Mouse (Mus musculus) forebrain, embryonic 15.5 days (tissue): Measurements from ENCODE around the gene Hs3st3b1. TPM values are rescaled to one million over a fixed set of nuclear protein-coding genes. Genes with fewer than 3 reads are reported as not detected.

Experiments used
- ATAC-seq: fragments of 200-750 bp; cut with Nextera tagmentation; replicated peaks from 2 replicates; pipeline ENCODE4 v1.8.0; 2017; ENCODE audit warnings: mild to moderate bottlenecking, moderate TSS enrichment, moderate library complexity
- H3K27ac ChIP-seq: fragments of 300-500 bp; sonication (generic); replicated peaks from 2 replicates; pipeline ENCODE4 v1.5.1; 2015; ENCODE audit warnings: mild to moderate bottlenecking, inconsistent platforms
- H3K27me3 ChIP-seq: fragments of 300-500 bp; sonication (generic); 2 replicates; pipeline ENCODE4 v1.6.1; 2015; ENCODE audit warnings: inconsistent platforms
- H3K36me3 ChIP-seq: fragments of 300-500 bp; sonication (generic); 2 replicates; pipeline ENCODE4 v1.6.1; 2015; ENCODE audit warnings: mild to moderate bottlenecking, inconsistent platforms
- H3K4me1 ChIP-seq: fragments of 300-500 bp; sonication (generic); 2 replicates; pipeline ENCODE4 v1.6.1; 2015; ENCODE audit warnings: inconsistent platforms
- H3K4me2 ChIP-seq: fragments of 300-500 bp; sonication (generic); replicated peaks from 2 replicates; pipeline ENCODE4 v1.6.1; 2015; ENCODE audit warnings: mild to moderate bottlenecking, inconsistent platforms
- H3K4me3 ChIP-seq: fragments of 300-500 bp; sonication (generic); 2 replicates; pipeline ENCODE4 v1.5.1; 2015; ENCODE audit warnings: mild to moderate bottlenecking, inconsistent platforms
- H3K9ac ChIP-seq: fragments of 300-500 bp; sonication (generic); replicated peaks from 2 replicates; pipeline ENCODE4 v1.6.1; 2015; ENCODE audit warnings: mild to moderate bottlenecking, inconsistent platforms
- H3K9me3 ChIP-seq: fragments of 300-500 bp; sonication (generic); 2 replicates; pipeline ENCODE4 v1.6.1; 2016; ENCODE audit warnings: inconsistent platforms
- WGBS: fragments of 180-500 bp; shearing (Covaris S2); methylation state at CpG from one replicate; pipeline ENCODE4 v1.1.7; 2015; ENCODE audit warnings: mixed read lengths; 5-methylcytosine and 5-hydroxymethylcytosine counted together
- polyA plus RNA-seq: library from polyadenylated mRNA; unstranded; fragments of >200 nt; fragmentation: Nextera tagmentation; extraction: Ambion mirVana; gene quantifications from 2 replicates; pipeline ENCODE4 v1.2.1, GENCODE M21; 2015

The Hs3st3b1 gene
- polyA plus RNA-seq, 1 experiment from 2014 or later = 4.3 TPM

DNA sequence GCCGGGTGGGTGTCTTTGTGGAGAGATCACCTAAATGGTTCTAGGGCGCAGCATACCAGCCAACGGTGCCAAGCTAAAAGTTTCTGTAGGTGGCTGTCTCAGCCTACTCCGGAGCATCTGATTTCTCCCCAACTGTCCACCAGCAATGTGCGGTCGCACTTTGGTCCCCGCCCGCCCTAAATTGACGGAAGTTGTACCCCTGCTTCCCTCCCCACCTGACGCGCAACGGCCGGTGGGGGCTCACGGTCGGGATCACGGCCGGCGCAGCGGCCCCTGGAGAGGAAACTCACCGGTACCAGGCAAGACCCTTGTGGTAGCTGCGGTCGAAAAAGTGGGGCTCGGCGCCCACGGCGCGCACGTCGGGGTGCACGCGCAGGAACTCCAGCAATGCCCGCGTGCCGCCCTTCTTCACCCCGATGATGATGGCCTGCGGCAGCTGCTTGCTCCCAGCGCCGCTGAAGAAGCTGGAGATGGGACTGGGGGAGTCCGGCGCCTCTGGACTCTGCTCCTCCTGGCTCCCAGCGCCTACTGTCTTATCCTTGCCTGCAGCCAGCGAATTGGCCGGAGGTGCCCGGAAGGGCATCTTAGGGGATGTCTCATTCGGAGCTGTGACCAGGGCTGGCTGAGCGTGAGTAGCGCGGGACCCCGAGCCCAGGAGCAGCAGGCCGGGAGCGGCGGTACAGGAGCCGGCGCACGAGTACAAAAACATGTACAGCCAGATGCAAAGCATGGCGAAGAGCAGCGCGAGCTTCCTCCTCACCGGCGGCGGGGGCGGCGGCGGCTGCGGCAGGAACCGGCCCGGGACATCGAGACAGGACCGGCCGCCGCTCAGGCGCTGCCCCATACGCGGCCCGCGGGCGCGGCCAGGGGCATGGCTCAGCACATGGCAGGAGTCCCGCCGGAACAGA is 792 bp downstream of the Hs3st3b1 start:
- 0 out of 2 replicates have a peak, but pooled peaks have one; percentile 1 for ATAC-seq
- Histone ChIP-seq H3K27ac (peak overlapping the region; percentile 3; the same call in 1 of the 2 replicates), H3K9ac (peak overlapping the region; percentile 41), H3K4me1 (peaks cover 53% of the 10 kb centered on the region), H3K36me3 (no peaks in the 10 kb centered on the region), H3K4me2 (peak overlapping the region; percentile 92), H3K4me3 (peak overlapping the region; percentile 48), H3K9me3 (no peaks in the 10 kb centered on the region), H3K27me3 (peaks cover 86% of the 10 kb centered on the region)
- under 1% methylated on average over 73 of the region's 80 CpGs for WGBS

DNA sequence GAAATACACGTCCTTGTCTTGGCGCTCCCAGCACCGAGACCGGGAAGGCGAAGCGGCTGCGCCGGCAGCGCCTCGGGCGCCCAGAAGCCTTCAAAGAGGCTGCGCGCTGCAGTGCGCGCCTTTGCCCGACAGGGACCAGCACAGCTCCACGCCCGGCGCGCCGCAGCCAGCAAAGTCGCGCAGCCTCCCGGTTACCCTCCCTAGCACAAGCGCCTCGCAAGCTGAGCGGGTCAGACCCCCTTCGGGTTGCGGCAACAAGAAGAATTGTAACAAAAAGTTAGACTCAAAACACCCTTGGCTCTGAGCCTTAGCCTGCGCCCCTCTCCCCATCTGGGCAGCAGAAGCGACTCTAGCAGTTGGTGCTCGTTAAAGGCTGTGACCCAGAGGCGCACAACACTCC is 1.6 kb downstream of the Hs3st3b1 start:
- peaks cover 53% of the 10 kb centered on the region for H3K4me1 ChIP-seq
- H3K27ac ChIP-seq = no peak overlapping the region
- peak; percentile 72 for ATAC-seq
- peak overlapping the region; percentile 48 for H3K4me3 ChIP-seq
- no peaks in the 10 kb centered on the region for H3K36me3 ChIP-seq
- H3K4me2 ChIP-seq = peak overlapping the region; percentile 92
- H3K9ac ChIP-seq = peak overlapping the region; percentile 44
- WGBS = under 1% methylated on average over 33 of the region's 33 CpGs
- H3K9me3 ChIP-seq = no peaks in the 10 kb centered on the region
- H3K27me3 ChIP-seq = peaks cover 85% of the 10 kb centered on the region

DNA sequence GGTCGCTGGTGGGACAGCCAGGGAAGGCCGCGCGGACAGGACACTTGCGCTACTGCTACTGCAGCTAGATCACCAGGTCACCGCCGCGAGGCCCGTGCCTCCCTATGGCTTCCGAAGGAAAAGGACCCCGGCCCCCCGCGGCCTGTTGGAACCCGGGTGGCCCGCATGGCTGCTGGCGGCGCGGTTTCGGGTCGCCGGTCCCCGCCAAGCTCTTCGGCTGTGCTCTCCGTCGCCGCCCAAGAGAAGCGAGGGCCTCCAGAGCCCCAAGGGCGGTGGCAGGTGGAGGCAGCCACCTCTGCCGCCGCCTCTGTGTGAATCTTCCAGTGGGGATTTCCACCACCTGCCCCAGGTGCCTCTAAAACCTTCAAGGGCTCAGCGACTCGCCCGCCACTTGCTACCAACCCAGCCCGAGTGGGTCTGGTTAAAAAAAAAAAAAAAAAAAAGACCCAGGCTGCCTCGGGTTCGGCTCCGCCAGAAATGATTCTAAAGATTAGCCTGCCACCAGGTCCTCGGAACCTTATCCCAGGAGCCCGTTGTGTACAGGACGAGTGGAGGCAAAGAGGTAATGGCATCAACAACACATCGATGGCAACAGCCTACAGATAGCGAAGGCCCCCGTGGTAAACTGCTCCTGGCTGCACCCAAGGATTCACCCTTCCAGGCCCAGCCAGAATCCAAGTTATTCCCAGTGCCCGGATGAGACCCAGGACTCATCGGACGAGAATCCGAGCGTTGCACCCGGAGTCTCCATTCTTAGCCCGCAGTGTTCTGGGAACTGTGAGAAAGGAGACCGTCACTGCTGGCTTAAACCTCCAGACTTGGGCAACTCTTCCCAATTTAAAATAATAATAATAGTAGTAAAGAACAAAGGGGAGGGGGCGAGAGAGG is 2.6 kb downstream of the Hs3st3b1 start:
- H3K4me3 ChIP-seq = peak overlapping the region; percentile 48
- no peak overlapping the region for H3K27ac ChIP-seq
- WGBS = 2% methylated on average over 52 of the region's 52 CpGs
- H3K27me3 ChIP-seq = peaks cover 85% of the 10 kb centered on the region
- no peaks in the 10 kb centered on the region for H3K36me3 ChIP-seq
- no peaks in the 10 kb centered on the region for H3K9me3 ChIP-seq
- H3K4me1 ChIP-seq = peaks cover 50% of the 10 kb centered on the region
- ATAC-seq = no peak
- H3K9ac ChIP-seq = peak overlapping the region; percentile 44
- peak overlapping the region; percentile 92 for H3K4me2 ChIP-seq

DNA sequence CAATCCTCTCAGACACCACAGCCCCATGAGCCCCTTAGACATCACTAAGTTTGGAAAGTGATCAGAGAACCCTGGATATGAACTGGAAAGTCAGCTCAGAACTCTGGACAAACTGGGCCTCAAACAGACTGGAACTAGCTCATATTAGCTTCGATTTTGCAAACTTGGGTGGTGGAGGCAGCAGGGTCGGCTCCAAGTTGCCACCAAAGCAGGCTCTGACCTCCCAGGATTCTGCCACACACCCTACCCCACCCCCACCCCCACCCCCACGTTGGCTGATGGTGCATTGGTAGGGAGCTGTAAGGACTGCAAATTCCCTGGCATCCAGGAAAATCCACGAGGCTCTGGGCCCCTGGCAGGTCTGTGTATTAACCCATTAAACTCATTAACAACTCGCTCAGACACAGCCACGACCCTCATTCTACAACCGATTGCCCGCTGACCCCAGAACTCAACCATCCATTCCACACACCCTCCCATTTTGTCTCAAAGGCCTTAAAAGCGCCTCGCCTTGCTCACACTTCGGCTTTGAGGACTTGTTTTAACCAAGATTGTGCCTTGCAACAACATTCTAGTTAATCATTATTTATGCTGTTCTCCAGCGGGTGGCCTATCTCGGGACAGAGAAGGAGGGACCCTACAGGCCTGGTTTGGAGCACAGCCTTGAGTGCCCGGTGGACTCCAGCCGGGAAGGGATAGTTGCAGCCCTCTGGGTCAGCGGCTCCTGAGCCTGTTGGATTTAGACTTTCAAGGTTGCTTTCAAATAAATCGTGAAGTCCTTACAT is 3.6 kb downstream of the Hs3st3b1 start:
- H3K27me3 ChIP-seq = peaks cover 85% of the 10 kb centered on the region
- H3K27ac ChIP-seq = no peak overlapping the region
- H3K9ac ChIP-seq = no peak overlapping the region; the same call in 1 of the 2 replicates
- peak overlapping the region; percentile 48 for H3K4me3 ChIP-seq
- ATAC-seq = no peak
- H3K4me1 ChIP-seq = peaks cover 54% of the 10 kb centered on the region
- 15% methylated on average over 17 of the region's 17 CpGs for WGBS
- no peak overlapping the region; the same call in 1 of the 2 replicates for H3K4me2 ChIP-seq
- H3K9me3 ChIP-seq = no peaks in the 10 kb centered on the region
- no peaks in the 10 kb centered on the region for H3K36me3 ChIP-seq

DNA sequence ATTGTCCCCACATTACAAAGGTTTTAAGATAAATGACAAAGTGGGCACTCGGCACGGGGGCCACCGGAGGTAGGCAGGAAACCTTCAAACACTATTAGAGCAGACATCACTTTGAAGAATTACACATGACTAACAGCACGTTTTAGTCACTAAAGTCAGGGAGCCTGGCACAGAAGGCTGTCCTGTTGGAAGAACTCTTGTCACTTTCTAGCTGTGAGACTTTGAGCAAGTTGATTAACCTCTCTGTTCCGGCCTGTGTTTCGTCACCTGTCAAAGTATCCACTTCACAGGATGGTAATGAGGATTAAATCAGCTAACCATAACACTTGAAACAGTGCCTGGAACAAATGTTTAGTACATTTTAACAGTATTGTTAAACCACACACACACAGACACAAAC is 4.5 kb downstream of the Hs3st3b1 start:
- H3K27me3 ChIP-seq = peaks cover 81% of the 10 kb centered on the region

DNA sequence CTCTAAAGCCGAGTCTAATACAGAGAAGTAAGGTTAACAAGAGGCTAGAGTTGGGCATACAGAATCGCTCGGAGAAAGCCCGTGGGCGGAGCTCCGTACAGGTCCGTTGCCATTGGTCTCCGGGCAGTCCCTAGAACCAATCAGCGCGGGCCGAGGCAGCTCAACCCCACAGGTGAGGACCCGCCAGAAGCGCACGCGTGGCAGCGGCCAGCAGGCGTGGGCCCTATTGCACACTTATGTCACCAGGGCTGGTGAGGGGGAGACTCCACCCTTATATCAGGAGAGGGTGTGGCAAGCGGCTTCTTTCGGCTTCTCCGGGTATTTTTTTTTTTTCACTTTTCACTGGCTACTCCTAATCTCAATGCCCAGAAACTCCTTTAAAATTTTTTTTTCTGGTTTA is 7.7 kb downstream of the Hs3st3b1 start:
- H3K27ac ChIP-seq = no peak overlapping the region
- WGBS = 2% methylated on average over 20 of the region's 20 CpGs
- peak overlapping the region; percentile 70 for H3K4me2 ChIP-seq
- H3K4me1 ChIP-seq = peaks cover 16% of the 10 kb centered on the region
- peak; percentile 93 for ATAC-seq
- H3K9me3 ChIP-seq = no peaks in the 10 kb centered on the region
- no peaks in the 10 kb centered on the region for H3K36me3 ChIP-seq
- peak overlapping the region; percentile 2; the same call in 1 of the 2 replicates for H3K9ac ChIP-seq
- H3K27me3 ChIP-seq = peaks cover 61% of the 10 kb centered on the region
- peak overlapping the region; percentile 35 for H3K4me3 ChIP-seq

More for the DNA sequence above, 4.5 kb downstream of the Hs3st3b1 start:
- WGBS = 23% methylated on average over 6 of the region's 6 CpGs
- H3K27ac ChIP-seq = no peak overlapping the region
- peaks cover 44% of the 10 kb centered on the region for H3K4me1 ChIP-seq
- H3K4me2 ChIP-seq = no peak overlapping the region
- H3K4me3 ChIP-seq = no peak overlapping the region
- no peak overlapping the region for H3K9ac ChIP-seq
- no peaks in the 10 kb centered on the region for H3K9me3 ChIP-seq
- H3K36me3 ChIP-seq = no peaks in the 10 kb centered on the region
- ATAC-seq = no peak

DNA sequence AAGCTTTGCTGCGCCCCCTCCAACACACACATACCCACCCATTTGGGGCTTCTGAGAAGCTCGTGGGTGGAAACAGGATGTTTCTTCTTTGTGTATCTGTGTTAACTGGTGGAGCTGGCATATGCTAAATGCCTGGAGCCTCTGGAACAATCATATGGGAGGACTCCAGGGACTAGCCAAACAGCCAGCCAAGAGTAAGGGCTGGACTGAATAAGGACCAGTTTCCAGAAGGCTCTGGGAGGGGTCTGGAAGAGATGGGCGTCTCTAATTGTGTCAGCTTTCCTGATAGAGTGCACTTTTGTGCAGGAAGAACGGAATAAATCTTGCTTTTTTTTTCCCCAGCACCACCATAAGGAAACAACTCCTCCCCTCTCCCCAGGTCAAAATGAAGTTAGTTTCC is 8.2 kb downstream of the Hs3st3b1 start:
- Histone ChIP-seq H3K27me3 (peaks cover 57% of the 10 kb centered on the region), H3K9me3 (no peaks in the 10 kb centered on the region), H3K27ac (no peak overlapping the region), H3K9ac (peak overlapping the region; percentile 2; the same call in 1 of the 2 replicates), H3K36me3 (no peaks in the 10 kb centered on the region), H3K4me3 (peak overlapping the region; percentile 35), H3K4me2 (peak overlapping the region; percentile 70), H3K4me1 (peaks cover 12% of the 10 kb centered on the region)
- peak; percentile 64; the same call in 1 of the 2 replicates for ATAC-seq
- 27% methylated on average over 4 of the region's 4 CpGs for WGBS

DNA sequence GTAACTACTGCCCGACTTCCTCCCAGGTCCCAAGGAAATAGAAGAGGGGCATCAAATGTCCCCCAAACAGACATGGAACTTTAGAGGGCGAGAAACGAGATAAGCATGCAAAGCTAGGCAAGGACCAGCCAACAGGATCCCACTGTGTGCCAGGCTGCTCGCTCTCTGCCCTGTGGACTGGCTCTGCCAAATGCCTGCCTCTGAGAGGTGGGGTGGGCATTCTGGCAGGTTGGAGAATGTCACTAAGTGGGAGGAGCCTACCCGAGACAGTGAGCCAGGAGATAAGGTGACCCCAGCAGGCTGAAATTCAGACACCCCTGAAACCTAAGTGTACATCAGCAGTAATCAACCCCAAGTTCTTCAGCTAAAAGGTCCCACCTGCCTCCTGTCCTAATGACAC is 11.1 kb downstream of the Hs3st3b1 start:
- Histone ChIP-seq H3K36me3 (no peaks in the 10 kb centered on the region), H3K4me2 (no peak overlapping the region), H3K27ac (no peak overlapping the region), H3K9me3 (no peaks in the 10 kb centered on the region), H3K9ac (no peak overlapping the region), H3K4me1 (peaks cover 12% of the 10 kb centered on the region), H3K27me3 (peaks cover 36% of the 10 kb centered on the region), H3K4me3 (no peak overlapping the region)
- WGBS = 55% methylated on average over 5 of the region's 5 CpGs
- ATAC-seq = no peak

DNA sequence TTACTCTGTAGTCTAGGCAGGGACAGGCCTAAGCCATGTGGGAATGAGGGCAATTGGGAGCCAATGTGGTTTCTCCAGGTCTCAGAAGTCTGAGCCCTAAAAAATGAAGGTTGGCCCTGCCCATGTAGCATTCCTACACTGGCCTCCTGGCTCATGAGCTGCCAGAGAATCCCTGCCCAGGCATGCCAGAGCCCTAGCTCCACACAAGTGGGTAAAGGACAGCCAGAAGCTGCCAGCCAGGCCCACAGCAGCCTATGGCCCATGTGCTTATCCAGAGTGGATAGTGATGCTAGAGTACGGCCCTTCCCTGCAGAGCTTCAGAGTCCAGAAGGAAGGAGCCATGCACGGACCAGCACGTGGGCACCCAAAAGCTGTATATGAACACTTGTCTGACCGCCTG is 12.1 kb downstream of the Hs3st3b1 start:
- no peaks in the 10 kb centered on the region for H3K36me3 ChIP-seq

DNA sequence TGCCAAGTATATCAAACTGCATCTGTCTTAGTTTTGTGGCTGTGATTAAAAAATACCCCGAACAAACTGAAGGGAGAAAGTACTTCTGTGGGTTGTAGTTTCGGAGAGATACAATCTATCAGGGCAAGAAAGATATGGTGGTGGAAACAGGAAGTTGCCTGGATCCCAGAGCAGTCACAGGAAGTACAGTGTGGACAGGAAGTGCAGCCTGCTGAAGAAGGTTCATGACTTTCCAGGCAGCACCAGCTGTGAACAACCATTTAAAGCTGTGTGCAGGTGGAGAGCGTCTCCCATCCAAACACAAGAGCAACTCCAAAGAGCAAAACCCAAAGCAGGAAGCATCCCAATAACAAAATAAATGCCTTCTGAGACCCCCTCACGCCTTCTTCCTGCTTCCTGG is 13.6 kb downstream of the Hs3st3b1 start:
- peaks cover 13% of the 10 kb centered on the region; the same call in 1 of the 2 replicates for H3K27me3 ChIP-seq

More for the DNA sequence above, 12.1 kb downstream of the Hs3st3b1 start:
- Histone ChIP-seq H3K27me3 (peaks cover 25% of the 10 kb centered on the region), H3K4me2 (no peak overlapping the region), H3K9me3 (no peaks in the 10 kb centered on the region), H3K4me1 (peaks cover 12% of the 10 kb centered on the region), H3K9ac (no peak overlapping the region), H3K4me3 (no peak overlapping the region), H3K27ac (no peak overlapping the region)
- no peak for ATAC-seq
- WGBS = 91% methylated on average over 4 of the region's 4 CpGs

More for the DNA sequence above, 13.6 kb downstream of the Hs3st3b1 start:
- H3K9me3 ChIP-seq = no peaks in the 10 kb centered on the region
- H3K9ac ChIP-seq = no peak overlapping the region
- no peak overlapping the region for H3K4me2 ChIP-seq
- WGBS = 93% methylated on average over 4 of the region's 4 CpGs
- no peak overlapping the region for H3K4me3 ChIP-seq
- H3K4me1 ChIP-seq = no peaks in the 10 kb centered on the region; the same call in 1 of the 2 replicates
- no peak overlapping the region for H3K27ac ChIP-seq
- no peak for ATAC-seq
- no peaks in the 10 kb centered on the region for H3K36me3 ChIP-seq
